Mouse (Mus musculus): Measurements from ENCODE around the gene Olfr523. TPM values are rescaled to one million over a fixed set of nuclear protein-coding genes. Genes with fewer than 3 reads are reported as not detected.
"Not testable (repeated sequence)": the region's sequence is repeated elsewhere in the genome, so short reads cannot be mapped to it uniquely, and the experiment has no call there.

The Olfr523 gene
- total RNA-seq (2022) = not detected

- DNase-seq = no peak
Observed at GRCm38 (mm10) chr7:140172936-140173335, at the start of gene Olfr523. Gene Olfr523 (plus strand): TSS chr7:140173217.

DNA sequence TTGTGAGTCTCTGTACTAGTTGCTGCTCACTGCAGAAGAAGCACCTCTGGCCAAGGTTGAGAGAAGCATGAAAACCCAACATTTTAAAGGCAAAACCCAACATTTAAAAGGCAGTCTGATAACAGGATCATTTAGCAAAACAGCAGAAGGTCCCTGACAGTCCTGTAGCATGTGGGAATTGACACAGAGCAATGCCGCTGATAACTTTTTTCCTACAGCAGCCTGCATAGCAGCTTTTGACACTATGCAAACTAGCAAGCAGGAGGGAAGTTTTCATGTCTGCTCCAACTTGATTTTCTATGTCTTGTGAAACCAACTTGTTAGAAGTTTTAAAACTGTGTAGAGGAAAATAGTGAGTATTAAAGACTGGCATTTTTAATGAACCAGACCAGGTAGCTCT lies 48.6 kb upstream of the Olfr523 start:
- DNase-seq = no peak

DNA sequence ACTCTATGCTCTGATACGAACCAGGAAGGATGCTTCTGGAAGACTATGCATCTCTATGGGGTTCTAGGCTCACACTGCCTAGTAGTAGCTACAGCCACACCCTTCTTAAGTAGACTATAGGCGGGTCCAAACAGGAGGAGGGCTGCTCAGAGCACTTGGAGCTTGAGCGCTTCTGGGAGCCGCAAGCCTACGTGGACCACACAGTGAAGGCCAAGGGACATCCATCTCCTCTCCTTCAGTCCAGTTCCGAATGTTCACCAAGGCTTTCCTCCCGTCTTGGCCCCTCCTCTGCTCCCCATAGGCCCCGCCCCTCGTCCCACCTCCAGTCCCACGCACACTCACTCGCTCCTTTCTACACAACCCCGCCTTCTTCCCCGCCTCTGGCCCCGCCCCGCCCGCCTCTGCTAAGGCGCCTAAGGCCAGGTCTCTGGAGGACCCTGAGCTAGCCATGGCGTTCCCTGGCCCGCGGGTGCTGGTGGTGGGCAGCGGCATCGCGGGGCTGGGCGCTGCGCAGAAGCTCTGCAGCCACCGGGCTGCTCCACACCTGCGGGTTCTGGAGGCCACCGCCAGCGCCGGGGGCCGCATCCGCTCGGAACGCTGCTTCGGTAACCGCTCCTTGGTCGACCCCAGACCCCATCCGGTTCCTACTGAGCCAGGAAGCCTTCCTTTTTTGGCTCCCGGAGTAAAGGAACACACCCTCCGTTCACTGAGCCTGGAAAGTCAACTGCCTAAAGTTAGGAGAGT lies 47.6 kb upstream of the Olfr523 start:
- peak; percentile 93 for DNase-seq

- no peak for DNase-seq
Observed at GRCm38 (mm10) chr7:140126022-140126350, 47.0 kb upstream of the Olfr523 start.

DNA sequence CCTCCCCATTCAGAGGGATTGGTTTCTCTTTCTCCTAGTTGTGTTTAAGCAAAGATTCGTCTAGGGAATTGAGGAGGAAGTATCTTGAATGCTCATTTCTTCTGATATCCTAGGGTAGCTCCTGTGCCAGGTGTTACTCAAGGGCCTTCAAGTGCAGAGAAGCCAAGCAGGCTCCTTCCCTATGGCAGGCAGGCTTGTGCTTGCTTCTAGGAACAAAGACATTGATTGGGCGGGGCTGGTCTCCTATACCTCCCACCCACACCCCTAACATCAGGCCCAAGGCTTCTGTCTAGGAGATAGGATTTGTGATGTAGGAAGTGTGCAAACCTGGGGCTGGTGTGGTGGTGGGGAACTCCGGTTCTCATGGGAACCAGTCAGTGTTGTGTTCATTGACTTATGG lies 46.1 kb upstream of the Olfr523 start:
- no peak for DNase-seq

DNA sequence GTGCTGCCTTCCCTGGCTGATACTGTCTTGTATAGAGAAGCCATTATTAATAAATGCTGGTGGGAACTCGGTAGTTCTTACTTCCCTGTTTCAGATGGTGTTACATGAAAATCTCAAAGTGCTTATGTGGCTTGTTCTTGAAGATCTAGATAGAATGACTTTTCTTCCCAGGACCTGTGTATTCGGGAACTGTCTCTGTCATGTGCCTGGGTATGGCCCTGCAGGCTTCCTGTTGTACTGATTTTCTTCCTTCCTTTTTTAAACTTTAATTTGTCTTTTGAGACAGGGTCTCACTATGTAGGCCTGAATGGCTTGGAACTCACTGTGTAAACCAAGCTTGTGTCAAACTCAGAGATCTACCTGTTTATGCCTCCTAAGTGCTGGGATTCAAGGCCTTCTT lies 45.1 kb upstream of the Olfr523 start:
- DNase-seq = no peak

DNA sequence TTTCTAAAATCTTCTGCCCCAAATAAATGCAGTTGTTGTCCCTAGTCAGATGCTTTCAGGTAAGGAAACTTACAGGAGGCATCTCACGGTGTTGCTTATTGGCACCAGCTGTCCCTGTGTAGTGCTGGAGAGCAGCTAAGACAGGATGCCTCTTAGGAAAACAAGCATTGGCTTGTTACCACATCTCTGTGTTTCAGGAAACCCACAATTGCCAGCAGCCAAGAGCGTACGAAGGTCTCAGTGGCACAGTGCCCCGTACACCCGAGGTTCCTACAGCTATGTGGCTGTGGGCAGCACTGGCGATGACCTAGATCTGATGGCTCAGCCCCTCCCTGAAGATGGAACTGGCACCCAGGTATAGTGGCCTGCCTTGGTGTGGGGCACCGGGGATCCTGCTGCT lies 40.8 kb upstream of the Olfr523 start:
- DNase-seq = not testable (repeated sequence)

DNA sequence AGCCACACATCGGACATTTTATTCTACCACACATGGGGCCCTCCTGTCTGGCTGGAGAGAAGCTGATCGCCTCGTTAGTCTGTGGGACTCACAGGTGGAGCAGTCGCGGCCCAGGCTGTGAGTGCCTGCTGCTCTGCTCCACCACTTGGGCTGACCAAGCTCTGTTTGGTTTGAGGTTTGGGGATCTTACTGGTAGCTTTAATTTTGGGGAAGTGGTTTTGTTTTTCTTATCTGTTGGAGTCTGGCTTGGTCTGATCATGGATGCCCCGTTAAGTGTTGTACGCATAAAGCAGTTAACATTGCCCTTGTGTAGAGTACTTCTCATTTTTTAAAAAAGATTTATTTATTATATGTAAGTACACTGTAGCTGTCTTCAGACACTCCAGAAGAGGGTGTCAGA lies 39.0 kb upstream of the Olfr523 start:
- not testable (repeated sequence) for DNase-seq

DNA sequence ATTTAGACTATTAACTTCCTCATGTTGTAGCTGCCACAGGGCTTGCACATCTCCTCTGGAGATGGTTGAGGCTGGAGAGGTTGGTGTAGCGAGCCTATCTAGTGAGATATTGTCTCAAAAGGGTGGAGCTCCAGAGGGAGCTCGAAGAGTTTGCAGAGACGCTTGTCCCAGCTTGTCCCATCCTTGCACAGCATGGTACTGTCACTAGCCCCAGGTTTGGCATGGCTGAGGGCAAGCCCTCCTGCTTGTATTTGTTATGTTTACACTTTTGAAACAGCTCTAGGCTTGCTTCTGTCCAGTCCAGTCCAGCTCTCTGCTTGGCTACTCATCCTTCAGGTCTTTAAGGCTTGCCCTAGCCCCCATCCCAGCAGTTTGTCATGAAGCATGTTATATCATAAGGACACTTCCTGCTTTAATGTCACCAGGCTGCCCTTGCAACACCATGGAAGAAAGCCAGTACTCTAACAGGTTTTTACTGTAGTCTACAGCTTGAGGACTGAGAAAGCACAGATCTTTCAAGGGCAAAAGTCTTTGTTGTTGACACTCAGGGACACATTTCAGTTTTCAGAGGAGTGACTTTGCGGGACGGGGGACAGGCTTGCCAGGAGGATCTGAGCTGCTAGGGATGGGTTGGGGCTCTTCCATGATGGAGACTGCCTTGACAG lies 37.8 kb upstream of the Olfr523 start:
- DNase-seq = peak; percentile 29

DNA sequence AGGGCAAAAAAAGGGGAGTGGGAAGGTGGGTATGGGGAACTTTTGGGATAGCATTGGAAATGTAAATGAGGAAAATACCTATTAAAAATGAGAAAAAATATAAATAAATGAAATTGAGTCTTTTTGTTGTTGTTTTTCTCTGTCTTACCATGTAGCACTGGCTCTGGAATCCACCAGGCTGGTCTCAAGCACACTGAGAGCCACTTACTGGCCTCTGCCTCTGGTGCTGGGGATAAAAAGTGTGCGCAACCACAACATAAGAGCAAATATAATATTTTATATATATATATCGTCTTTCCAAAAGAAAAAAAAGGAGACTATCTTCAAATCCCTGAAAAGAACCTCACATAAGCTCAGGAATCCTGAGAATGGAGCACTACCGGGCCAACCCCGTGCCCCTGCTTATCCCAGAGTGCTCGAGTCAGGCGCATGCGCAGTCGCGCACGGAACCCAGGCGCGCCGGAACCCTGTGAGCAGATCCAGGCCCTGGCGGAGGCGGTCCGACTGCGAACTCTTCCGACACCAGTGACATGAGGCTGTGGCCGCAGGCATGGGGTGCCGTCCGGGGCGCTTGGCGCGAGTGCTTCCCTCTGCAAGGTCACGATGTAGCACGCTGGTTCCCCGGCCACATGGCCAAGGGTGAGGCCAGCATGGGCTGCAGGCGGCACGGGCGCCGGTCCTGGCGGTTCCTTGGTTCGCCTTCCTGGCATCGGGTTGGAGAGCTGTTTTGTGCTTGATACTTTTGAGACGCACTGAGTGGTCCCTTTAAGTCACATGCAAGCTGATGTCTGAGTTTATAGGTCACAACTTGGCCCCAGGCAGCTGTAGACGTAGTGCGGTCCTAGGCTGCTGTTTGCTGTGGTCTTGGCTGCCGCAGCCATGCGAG lies 35.6 kb upstream of the Olfr523 start, which contains the start of gene Mtg1:
TSS of gene Mtg1 (plus strand) at position 430 of the 886 bp plus-strand sequence.
- peak; percentile 92 for DNase-seq

- no peak for DNase-seq
Observed at GRCm38 (mm10) chr7:140138021-140138310, 35.1 kb upstream of the Olfr523 start.

DNA sequence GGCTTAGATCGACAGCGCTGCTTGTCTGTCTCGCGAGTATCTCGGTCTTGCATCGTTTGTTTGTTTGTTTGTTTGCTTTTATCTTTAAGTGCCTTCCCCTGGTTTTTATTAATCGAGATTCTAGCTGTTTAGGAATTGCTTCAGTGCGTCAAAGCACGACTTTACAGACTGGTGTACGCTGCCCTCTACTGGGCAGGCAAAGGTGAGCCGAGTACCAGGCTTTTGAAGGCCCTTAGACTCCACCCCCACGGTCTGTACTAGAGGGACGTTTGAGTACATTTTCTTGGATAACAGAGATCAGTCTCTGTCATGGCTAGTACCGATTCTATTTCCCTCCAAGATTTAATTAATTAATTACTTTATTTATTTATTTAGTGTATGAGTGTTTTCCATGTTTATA lies 31.7 kb upstream of the Olfr523 start:
- peak; percentile 52 for DNase-seq

GRCm38 (mm10) chr7:140144550-140144949 lies 28.5 kb upstream of the Olfr523 start:
- no peak for DNase-seq

DNA sequence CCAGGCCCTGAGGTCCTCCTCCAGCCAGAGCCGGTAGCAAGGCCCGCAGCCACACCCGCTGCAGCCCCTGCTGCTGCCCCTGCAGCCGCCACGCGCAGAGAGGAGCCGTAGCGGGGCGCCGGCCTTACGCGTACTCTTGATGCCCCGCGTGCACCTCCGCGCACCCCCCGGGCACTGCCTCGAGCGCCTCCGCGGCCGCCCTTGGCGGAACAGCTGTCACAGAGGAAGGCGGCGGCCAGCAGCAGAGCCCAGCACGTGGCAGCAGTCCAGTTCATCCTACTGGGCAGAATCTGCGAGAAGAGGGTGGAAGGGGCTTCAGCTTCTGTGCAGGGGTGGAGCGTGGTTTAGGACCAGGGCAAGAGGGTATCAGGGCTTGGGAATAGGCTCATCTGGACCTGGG lies 19.6 kb upstream of the Olfr523 start:
- DNase-seq = no peak

- no peak for DNase-seq
Observed at GRCm38 (mm10) chr7:140153829-140154217, 19.2 kb upstream of the Olfr523 start.

- no peak for DNase-seq
Observed at GRCm38 (mm10) chr7:140154218-140154927, 18.6 kb upstream of the Olfr523 start, which contains the start of gene Sprn. Gene Sprn (minus strand): TSS chr7:140154877.

GRCm38 (mm10) chr7:140160363-140160762 lies 12.7 kb upstream of the Olfr523 start:
- no peak for DNase-seq

GRCm38 (mm10) chr7:140164664-140165063 lies 8.4 kb upstream of the Olfr523 start, which contains the start of gene Olfr522:
Gene Olfr522 (minus strand): TSS chr7:140164764.
- no peak for DNase-seq

DNA sequence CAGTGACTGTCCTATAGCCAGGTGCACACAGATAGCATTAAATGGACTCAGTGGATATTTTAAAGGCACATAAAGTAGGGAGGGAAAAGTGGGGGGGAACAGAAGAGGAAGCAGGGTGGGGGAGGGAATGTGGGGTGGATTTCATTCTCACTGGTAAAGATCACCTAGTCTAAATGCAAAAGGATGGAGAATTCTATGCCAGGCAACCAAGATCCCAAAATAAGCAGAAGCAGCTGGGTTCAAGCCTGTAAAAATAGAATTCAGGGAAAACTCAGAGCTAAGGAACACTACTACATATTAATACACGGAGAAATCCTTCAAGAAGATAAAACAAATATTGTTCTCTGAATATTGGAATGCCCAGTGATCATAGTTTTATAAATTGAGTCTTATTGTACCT lies 5.1 kb upstream of the Olfr523 start:
- no peak for DNase-seq

DNA sequence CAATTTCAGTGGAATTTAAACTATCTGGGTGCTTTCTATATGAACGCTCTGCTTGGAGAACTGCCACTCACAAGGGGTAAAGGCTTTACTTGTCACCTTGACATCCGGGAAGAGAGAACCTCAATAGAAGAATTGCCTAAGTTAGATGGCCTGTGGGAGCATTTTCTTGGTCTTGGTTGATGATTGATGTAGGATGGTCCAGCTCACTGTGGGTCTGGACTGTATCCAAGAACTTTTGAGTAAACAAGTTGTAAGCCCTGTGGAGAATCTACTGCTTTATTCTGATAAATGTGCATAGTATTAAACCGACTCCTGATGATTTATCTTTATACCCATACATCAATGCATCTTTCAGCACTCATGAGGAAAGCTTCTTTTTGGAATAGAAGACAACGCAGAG lies 3.6 kb upstream of the Olfr523 start:
- no peak for DNase-seq

GRCm38 (mm10) chr7:140170863-140171262 lies 2.2 kb upstream of the Olfr523 start:
- DNase-seq = no peak

DNA sequence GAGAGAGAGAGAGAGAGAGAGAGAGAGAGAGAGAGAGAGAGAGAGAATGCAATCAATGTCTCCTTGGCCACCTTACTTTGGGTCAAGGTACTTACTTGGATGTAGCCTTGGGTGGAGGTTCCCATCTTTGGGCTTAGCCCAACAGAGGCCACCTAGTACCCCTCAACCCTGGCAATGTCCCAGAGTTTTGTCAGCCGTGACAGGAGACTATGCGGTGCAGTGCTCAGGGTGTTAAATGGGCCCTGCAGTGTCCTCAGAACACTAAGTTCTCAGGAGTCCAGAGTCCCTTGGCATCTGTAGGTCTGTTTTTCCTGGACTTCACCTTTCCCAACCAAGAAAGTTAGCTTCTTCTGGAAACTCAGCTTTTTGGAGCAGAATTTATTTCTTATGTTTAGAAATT lies 6.2 kb downstream of the Olfr523 start:
- DNase-seq = no peak

- DNase-seq = no peak
Observed at GRCm38 (mm10) chr7:140180692-140181091, 7.7 kb downstream of the Olfr523 start.

Data from adrenal gland, adult 8-10 months (tissue).